Mouse (Mus musculus): ENCODE data around the gene Ube2o.

DNA sequence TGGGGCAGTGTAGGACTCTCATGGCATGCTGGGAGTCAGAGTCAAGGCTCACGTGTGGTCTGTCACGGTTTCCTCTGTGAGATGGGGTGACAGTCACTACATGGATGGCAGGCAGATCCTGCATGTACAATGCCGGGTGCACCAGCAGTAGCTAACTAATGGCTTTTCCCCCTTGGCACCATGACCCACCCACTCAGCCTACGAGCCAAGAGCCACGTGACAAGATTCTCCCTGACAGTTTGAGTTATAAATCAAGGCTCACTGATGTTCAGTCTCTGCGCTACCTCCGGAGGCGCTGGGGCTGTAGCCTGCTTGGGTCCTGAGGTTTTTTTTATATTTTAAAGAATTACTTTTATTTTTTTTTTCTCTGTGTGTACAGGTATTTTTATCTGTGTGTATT is 38.3 kb upstream of the Ube2o start:
- TF ChIP-seq CTCF (IDR thresholded peaks at IDR 0.05; ENCODE audit: borderline replicate concordance, insufficient read depth, low read length) (no peak), POLR2A (IDR thresholded peaks at IDR 0.05; ENCODE audit: low read depth, low read length) (no peak)

Data from embryonic fibroblast, embryonic 13.5 days (primary cell).